Mouse (Mus musculus) left cerebral cortex, postnatal 14 days (tissue): Measurements from ENCODE around the gene Pik3c2a. TPM values are rescaled to one million over a fixed set of nuclear protein-coding genes. Genes with fewer than 3 reads are reported as not detected.

Source experiments
- DNase-seq, 2 experiments: peaks; one replicate each; pipeline ENCODE4 v3.0.0; 2021 to 2022; ENCODE audit warnings: low spot score in 2 of 2, mixed read lengths in 1 of 2
- intact Hi-C: fragments of 180-260 bp; cut with DNase I; formaldehyde crosslinking; loops from one replicate; pipeline ENCODE4 v1.15.1; 2025
- long read RNA-seq, 2 experiments: library from polyadenylated mRNA; stranded (forward); transcript quantifications; one replicate each; pipeline ENCODE4 v2.0.0; 2021
- total RNA-seq, 2 experiments: library from RNA; stranded (reverse); gene quantifications; 2 replicates each; pipeline ENCODE4 v1.2.3; 2021

The Pik3c2a gene
- 10 to 100 TPM; 20.0 to 25.0 TPM for total RNA-seq
- long read RNA-seq, experiment 1, partial matches to known transcripts, result 0 of 1 reads
- long read RNA-seq, experiment 1, other reads (novel, unspliced or antisense), result 1 of 1 reads
- long read RNA-seq, experiment 2, partial matches to known transcripts, result 1 of 3 reads
- long read RNA-seq, experiment 2, other reads (novel, unspliced or antisense), result 1 of 3 reads

GRCm38 (mm10) chr7:116443004-116443696 is at the start of gene Pik3c2a:
Gene Pik3c2a (minus strand): TSS chr7:116443449.
- DNase-seq, result peak; percentile 96 to 97
- intact Hi-C loops, result loop anchor here (5.0 kb wide), 1 partner anchor 111 kb away; the partner anchor contains the start of gene Rps13

- DNase-seq, result peak in 1 of 2 experiments; percentile 33
- intact Hi-C loops, result no loop called here
These were observed 47.9 kb upstream of the Pik3c2a start for GRCm38 (mm10) chr7:116491113-116491512.

DNA sequence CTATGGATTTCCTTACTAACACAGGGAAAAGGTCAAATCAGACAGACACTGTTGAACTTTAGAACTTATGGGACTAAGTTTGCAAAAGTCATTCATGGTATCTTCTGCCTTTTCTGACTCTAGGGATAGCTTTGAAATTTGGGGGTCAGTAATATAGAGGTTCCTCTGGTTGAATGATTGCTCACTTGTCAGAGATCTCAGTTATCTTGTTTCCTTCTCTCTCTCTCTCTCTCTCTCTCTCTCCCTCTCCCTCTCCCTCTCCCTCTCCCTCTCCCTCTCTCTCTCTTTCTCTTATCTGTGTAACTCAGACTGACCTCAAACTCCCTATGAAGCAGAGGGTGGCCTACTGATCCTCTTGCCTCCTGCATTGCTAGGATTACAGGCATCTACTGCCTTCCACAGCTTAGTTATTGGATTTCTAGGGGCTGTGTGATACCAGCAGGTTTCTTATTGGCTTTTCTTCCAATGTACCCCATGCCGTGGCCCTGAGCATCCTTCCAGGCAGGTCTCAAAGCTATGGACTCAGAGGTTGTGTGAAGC is 41.9 kb upstream of the Pik3c2a start:
- intact Hi-C loops, result no loop called here
- DNase-seq, result no peak

DNA sequence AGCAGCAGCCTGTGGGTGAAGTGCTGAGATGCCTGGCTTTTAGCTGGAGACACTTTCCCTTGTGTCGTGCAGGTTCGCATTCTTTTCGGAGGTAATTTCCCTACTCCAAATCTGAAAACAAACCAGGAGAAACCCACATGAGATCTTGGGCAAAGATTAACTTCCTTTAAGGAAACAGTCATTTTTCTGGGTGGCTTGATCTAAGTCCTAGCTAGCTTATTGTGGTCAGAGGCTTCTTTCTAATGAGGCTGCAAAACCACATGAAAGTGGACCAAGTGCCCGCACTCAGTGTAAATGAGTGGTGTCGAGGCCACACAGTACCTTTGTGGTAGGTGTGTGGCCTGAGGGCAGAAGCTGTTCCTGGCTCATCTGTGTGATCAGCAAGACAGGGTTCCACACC is 41.0 kb upstream of the Pik3c2a start:
- intact Hi-C loops, result no loop called here

GRCm38 (mm10) chr7:116483782-116484181 is 40.5 kb upstream of the Pik3c2a start:
- intact Hi-C loops, result no loop called here

More for the DNA sequence above, 41.0 kb upstream of the Pik3c2a start:
- DNase-seq, result no peak

GRCm38 (mm10) chr7:116483106-116483505 is 39.9 kb upstream of the Pik3c2a start:
- intact Hi-C loops, result no loop called here
- DNase-seq, result no peak

More at GRCm38 (mm10) chr7:116483782-116484181, 40.5 kb upstream of the Pik3c2a start:
- no peak for DNase-seq

DNA sequence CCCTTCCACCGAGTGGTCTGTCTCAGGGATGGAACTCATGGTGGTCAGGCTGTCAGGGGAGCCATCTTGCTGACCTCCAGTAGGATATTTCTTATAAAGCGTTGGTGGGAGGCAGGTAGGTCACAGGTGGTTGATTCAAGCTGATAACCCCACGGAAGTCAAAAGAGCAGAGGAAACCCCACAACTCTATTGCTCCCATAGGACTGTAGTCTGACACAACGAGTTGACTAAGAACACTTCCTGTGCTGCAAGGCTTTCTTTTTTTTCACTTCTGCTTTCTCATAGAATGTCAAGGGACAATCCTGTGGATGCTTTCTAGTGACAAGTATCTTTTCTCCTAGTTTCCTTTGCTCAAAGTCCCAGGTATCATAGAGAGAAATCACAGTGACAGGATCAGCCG is 33.0 kb upstream of the Pik3c2a start:
- no peak for DNase-seq
- intact Hi-C loops, result no loop called here

- no peak for DNase-seq
- intact Hi-C loops, result no loop called here
These were observed 32.6 kb upstream of the Pik3c2a start for GRCm38 (mm10) chr7:116475836-116476235.

DNA sequence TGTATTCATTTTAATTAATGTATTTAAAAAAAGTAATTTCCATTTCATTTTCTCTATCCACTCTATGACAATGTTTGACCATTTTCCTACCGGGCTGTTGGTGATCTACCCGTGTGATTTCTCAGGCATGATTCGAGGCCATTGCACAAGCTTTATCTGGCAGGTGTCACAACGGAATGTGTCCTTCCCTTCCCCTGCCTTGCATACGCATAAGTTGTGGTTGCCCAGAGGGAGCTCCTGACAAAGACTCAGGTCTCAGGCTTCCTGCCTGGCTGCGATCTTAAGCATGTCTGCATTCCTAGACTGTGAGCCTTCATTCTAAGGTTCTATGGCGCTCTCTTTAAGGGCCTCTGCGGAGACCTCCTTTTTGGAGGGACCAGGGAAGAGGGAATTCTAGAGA is 18.9 kb upstream of the Pik3c2a start:
- intact Hi-C loops, result no loop called here
- DNase-seq, result no peak

- intact Hi-C loops, result loop anchor here (5.0 kb wide), 2 partner anchors 53 to 148 kb away; no protein-coding TSS in a partner anchor
- peak; percentile 24 to 27 for DNase-seq
These were observed 15.8 kb upstream of the Pik3c2a start for GRCm38 (mm10) chr7:116458985-116459441.

- DNase-seq, result no peak
- intact Hi-C loops, result loop anchor here (5.0 kb wide), 2 partner anchors 55 to 150 kb away; no protein-coding TSS in a partner anchor
These were observed 14.1 kb upstream of the Pik3c2a start for GRCm38 (mm10) chr7:116457391-116457790.

DNA sequence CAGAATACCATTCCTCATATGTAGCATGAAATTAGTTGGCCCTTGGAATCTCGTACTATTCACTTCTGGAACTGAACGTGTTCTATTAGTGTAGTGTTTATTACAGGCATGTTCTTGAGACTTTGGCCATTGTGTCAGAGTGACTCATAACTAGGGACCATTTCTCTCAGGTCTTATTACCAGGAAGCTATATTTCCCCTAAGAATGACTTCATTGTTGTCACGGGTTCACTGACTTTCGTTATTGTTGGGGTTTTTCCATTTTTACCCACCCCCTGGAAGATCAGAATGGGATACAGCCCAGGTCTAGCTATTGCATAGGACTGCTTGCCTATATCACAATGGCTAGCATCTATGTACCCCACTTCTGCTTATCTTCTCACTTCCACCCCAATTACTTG is 13.7 kb upstream of the Pik3c2a start:
- intact Hi-C loops, result loop anchor here (5.0 kb wide), 2 partner anchors 55 to 150 kb away; no protein-coding TSS in a partner anchor
- DNase-seq, result no peak

DNA sequence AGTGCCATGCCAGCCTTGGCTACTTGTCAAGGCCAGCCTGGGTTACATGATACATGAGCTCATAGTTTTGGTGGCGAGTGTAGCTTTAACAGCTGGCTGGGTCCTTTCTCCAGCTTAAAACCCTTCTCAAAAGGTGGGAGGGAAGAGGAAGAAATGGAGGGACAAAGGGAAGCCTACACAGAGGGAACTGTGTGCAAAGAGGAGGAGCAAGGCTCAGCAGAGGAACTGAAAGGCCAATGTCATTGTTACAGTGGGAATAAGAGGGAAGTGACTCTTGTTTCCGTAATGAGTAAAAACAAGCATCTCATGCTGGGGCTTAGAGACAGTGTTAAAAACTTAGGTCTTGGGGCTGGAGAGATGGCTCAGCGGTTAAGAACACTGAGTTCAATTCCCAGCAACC is 3.4 kb upstream of the Pik3c2a start:
- no peak for DNase-seq
- intact Hi-C loops, result no loop called here

- no peak for DNase-seq
- intact Hi-C loops, result loop anchor here (5.0 kb wide), 1 partner anchor 112 kb away; the partner anchor contains the start of gene Rps13
These were observed 1.1 kb upstream of the Pik3c2a start for GRCm38 (mm10) chr7:116444326-116444809.

- peak in 1 of 2 experiments; percentile 42 for DNase-seq
- intact Hi-C loops, result loop anchor here (5.0 kb wide), 1 partner anchor 112 kb away; the partner anchor contains the start of gene Rps13
These were observed 562 bp upstream of the Pik3c2a start for GRCm38 (mm10) chr7:116443697-116444325.

GRCm38 (mm10) chr7:116442226-116442625 is 1.0 kb downstream of the Pik3c2a start:
- DNase-seq, result no peak
- intact Hi-C loops, result loop anchor here (5.0 kb wide), 1 partner anchor 110 kb away; the partner anchor contains the start of gene Rps13

DNA sequence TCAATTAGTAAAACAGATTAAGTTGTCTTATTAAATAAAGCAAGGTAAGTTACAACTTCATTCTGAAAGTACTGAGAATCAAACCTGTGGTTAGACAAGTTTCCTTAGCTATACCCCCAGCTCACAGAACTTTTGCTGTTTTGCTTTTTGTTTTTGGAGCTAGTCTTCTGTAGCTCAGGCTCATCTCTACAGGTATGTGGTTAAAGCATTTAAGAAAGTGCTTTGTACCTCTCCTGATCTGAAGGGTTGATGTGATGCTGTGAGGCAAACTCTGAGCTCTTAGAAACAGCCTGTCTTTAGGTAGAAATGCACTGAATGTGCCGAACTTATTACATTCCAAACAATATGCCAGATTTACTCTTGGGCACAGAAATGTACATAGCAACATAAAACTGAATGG is 1.9 kb downstream of the Pik3c2a start:
- intact Hi-C loops, result loop anchor here (5.0 kb wide), 1 partner anchor 109 kb away; the partner anchor contains the start of gene Rps13
- no peak for DNase-seq

DNA sequence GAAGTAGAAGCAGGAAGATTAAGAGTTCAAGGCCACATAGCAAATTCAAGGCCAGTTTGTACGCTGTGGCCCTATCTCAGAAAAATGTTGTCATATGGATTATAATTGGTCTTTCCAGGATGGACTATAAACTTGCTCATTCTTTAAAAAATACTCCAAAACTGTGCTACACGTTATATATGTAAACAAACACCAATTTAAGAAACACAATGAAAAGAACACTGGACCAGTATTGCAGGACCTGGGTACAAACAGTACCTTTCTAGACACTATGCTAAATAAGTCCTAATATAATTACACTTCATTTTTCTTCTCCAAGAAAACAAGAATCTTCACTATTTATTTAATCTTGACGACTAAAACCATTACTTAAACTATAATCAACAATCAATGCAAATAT is 11.6 kb downstream of the Pik3c2a start:
- intact Hi-C loops, result no loop called here
- no peak for DNase-seq

GRCm38 (mm10) chr7:116430926-116431325 is 12.3 kb downstream of the Pik3c2a start:
- DNase-seq, result no peak
- intact Hi-C loops, result no loop called here

- DNase-seq, result no peak
- intact Hi-C loops, result no loop called here
These were observed 16.0 kb downstream of the Pik3c2a start for GRCm38 (mm10) chr7:116427206-116427605.
